Mouse (Mus musculus): ENCODE results near the gene Nckap1.

Gene Nckap1

GRCm38 (mm10) chr2:80581043-80581711, at the start of gene Nckap1:
Gene Nckap1, minus strand, starts transcription at chr2:80581380.
- peak; percentile 95 to 96 for DNase-seq

- no peak for DNase-seq
These were observed 43.3 kb upstream of the Nckap1 start for GRCm38 (mm10) chr2:80624523-80624922.

GRCm38 (mm10) chr2:80621921-80622320, 40.7 kb upstream of the Nckap1 start:
- DNase-seq, result no peak

GRCm38 (mm10) chr2:80618991-80619390, 37.8 kb upstream of the Nckap1 start:
- no peak for DNase-seq

- peak; percentile 97 for DNase-seq
These were observed 35.9 kb upstream of the Nckap1 start, which contains the start of the genes Dusp19 and Nup35 for GRCm38 (mm10) chr2:80616854-80617737. Gene Dusp19, plus strand, starts transcription at chr2:80617045. Gene Nup35, plus strand, starts transcription at chr2:80617236.

- DNase-seq, result peak; percentile 22 to 44
These were observed 31.6 kb upstream of the Nckap1 start for GRCm38 (mm10) chr2:80612796-80613195.

- DNase-seq, result peak in 1 of 2 experiments; percentile 11
These were observed 31.1 kb upstream of the Nckap1 start for GRCm38 (mm10) chr2:80612286-80612685.

GRCm38 (mm10) chr2:80603771-80604426, 22.7 kb upstream of the Nckap1 start:
- peak; percentile 59 to 60 for DNase-seq

GRCm38 (mm10) chr2:80602756-80603155, 21.6 kb upstream of the Nckap1 start:
- DNase-seq, result no peak

- DNase-seq, result no peak
These were observed 19.4 kb upstream of the Nckap1 start for GRCm38 (mm10) chr2:80600611-80601010.

- no peak for DNase-seq
These were observed 18.7 kb upstream of the Nckap1 start for GRCm38 (mm10) chr2:80599850-80600249.

GRCm38 (mm10) chr2:80596960-80597359, 15.8 kb upstream of the Nckap1 start:
- DNase-seq, result no peak

GRCm38 (mm10) chr2:80594215-80594918, 13.2 kb upstream of the Nckap1 start:
- DNase-seq, result no peak

GRCm38 (mm10) chr2:80582356-80582755, 1.2 kb upstream of the Nckap1 start:
- DNase-seq, result no peak

- peak in 1 of 2 experiments; percentile 63 for DNase-seq
These were observed 744 bp downstream of the Nckap1 start for GRCm38 (mm10) chr2:80580311-80580961.

GRCm38 (mm10) chr2:80579253-80579891, 1.8 kb downstream of the Nckap1 start:
- DNase-seq, result no peak

- DNase-seq, result no peak
These were observed 3.9 kb downstream of the Nckap1 start for GRCm38 (mm10) chr2:80577286-80577685.

- no peak for DNase-seq
These were observed 10.5 kb downstream of the Nckap1 start for GRCm38 (mm10) chr2:80570656-80571055.

GRCm38 (mm10) chr2:80567411-80567810, 13.8 kb downstream of the Nckap1 start:
- DNase-seq, result peak; percentile 37 to 54

- DNase-seq, result no peak
These were observed 18.9 kb downstream of the Nckap1 start for GRCm38 (mm10) chr2:80562253-80562652.

- DNase-seq, result no peak
These were observed 19.7 kb downstream of the Nckap1 start for GRCm38 (mm10) chr2:80561478-80561877.

All from cerebellum, postnatal 14 days (tissue).